Mouse (Mus musculus) kidney, postnatal 10 days (tissue): ENCODE results near the gene Tac2.
"Not testable (repeated sequence)": the region's sequence is repeated elsewhere in the genome, so short reads cannot be mapped to it uniquely, and the experiment has no call there.

Experiments
- DNase-seq: peaks from one replicate; pipeline ENCODE4 v3.0.0; 2021; ENCODE audit warnings: mixed read lengths

The Tac2 gene

DNA sequence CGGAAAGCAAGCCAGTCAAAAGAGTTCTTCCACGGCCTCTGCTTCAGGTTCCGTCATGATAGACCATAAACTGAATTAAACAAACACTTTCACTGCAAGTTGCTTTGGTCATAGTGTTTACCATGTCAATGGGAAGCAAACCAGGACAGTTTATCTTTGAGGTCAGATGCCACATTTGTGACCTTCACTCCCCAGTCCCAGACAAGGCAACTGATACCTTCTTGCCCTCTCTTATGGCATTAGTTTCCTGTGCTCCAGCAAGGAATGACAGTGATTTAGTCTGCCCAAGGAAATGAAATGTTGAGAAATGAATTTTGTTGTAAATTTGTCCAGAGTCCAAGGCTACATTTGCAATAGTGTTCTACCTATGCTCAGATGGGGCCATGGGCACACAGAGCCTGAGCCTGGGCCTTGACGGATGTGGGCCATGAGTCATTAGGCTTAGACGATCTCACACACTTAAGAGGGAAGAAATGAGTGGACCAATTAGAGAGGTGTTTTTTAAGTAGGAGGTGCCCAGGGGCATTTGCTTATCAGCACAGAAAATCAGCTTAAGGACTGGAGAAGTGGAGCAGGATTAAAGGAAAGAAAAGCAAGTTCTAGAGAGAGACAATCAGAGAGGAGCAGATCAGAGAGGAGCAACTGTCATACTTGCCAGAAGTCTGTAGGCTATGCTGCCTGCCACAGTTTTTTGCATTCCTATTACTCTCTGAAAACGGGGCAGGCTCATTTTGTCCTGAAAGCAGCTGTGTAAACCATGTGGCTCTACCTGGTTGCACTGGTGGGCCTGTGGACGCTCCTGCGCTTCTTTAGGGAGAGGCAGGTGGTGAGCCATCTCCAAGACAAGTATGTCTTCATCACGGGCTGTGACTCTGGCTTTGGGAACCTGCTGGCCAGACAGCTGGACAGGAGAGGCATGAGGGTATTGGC lies 35.2 kb downstream of the Tac2 start, which contains the start of the genes Rdh1 and Rdh16f1:
Gene Rdh1, plus strand, starts transcription at position 541 of the 930 bp plus-strand sequence.
Gene Rdh16f1, plus strand, starts transcription at position 607 of the 930 bp plus-strand sequence.
- DNase-seq, result peak; percentile 5

DNA sequence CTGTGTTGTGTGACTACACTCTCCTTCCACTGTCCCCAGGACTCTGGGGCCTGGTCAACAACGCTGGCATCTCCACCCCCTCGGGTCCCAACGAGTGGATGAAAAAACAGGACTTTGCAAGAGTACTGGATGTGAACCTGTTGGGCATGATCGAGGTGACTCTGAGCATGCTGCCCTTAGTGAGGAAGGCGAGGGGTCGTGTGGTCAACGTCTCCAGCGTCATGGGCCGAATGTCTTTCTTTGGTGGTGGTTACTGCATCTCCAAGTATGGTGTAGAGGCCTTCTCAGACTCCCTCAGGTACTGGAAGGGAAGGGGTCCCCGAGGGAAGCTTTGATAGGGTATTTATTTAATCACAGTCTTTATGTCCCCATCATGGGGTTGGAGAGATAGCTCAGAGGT lies 38.6 kb downstream of the Tac2 start:
- DNase-seq, result not testable (repeated sequence)

DNA sequence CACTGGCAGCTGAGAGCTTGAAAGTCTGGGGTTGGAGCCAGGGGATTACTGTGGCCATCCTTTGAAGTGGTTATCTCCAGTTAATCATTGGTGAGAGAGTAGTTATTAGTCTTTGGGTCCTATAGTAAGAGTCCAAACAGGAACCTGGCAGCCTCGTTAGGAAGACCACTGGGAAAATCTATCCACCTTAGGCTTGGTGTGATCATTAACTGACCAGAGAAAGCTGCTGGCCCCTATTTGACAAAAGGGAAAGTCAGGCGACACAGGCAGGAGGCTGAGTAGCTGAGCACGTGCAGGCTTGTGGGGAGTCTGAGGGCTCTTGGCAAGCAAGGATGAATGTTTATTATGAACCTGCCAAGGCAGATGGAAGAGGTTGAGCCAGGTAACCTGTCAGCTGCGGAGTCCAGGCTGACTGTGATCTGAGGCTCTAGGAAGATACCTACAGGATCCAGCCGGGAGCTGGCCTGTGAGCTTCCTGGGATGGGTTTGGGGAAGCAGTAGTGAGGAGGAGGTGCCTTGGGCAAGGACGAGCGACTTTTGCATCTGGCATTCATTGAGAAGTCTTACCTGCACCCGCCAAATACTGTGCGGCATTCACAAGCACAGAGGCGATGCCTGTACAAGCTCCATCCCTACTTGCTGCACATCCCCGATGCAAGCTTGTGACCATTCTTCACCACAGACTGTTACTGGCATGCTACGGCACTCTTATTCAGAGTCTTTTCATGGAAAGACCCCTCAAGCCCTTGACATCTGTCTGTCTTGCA lies 39.8 kb downstream of the Tac2 start:
- DNase-seq, result peak; percentile 72

GRCm38 (mm10) chr10:127766564-127766963 lies 42.3 kb downstream of the Tac2 start:
- DNase-seq, result peak; percentile 14

DNA sequence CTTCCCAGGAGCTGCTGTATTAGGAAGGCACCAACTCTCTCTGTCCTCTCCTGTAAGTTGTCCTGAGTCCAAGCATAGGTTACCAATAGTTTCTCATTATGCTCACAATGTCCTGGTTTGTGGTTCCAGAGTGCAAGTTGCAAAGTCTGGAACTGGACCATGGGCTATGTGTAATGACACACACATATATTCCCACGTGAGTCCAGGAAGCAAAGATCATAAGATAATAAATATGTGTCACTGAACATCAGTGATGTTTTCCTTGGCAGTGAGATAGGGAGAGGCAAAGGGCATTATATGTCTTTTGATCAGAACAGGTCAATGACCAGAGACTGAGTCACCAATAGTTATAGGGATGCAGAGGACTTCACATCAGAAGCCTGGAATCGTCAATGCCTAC lies 51.7 kb downstream of the Tac2 start, which contains the start of gene Rdh9:
Gene Rdh9, plus strand, starts transcription at position 376 of the 400 bp plus-strand sequence.
- no peak for DNase-seq
